Mouse (Mus musculus): ENCODE measurements at regions not wholly inside any gene's neighbourhood (a gene's known extent, or its start where the extent isn't known, plus 50 kb on each side); places are given as distances from the start of the nearest gene placed in this dataset.

GRCm38 (mm10) chr15:36857622-36858021 lies 150.0 kb downstream of the Zfp706 start:
- peak; percentile 55 for DNase-seq (ENCODE audit: low read depth, low spot score)

- DNase-seq (ENCODE audit: low read depth, low spot score), result no peak
Observed at GRCm38 (mm10) chr15:36855550-36856131, 151.9 kb downstream of the Zfp706 start.

GRCm38 (mm10) chr15:36854900-36855321 lies 152.7 kb downstream of the Zfp706 start:
- DNase-seq (ENCODE audit: low read depth, low spot score), result no peak

GRCm38 (mm10) chr15:36852229-36852821 lies 155.2 kb downstream of the Zfp706 start:
- DNase-seq (ENCODE audit: low read depth, low spot score), result no peak

- no peak for DNase-seq (ENCODE audit: low read depth, low spot score)
Observed at GRCm38 (mm10) chr15:36848238-36848637, 159.3 kb downstream of the Zfp706 start.

- no peak for DNase-seq (ENCODE audit: low read depth, low spot score)
Observed at GRCm38 (mm10) chr15:36846806-36847205, 160.8 kb downstream of the Zfp706 start.
